Mouse (Mus musculus): Measurements from ENCODE around the gene Olfr466. TPM values are rescaled to one million over a fixed set of nuclear protein-coding genes. Genes with fewer than 3 reads are reported as not detected.
A peak's percentile ranks its signal among the peaks of the same experiment; 100 is the strongest.

Gene Olfr466
- not detected in 2 replicates for polyA plus RNA-seq (2016; fragmentation: Nextera tagmentation; extraction: Ambion mirVana)

DNA sequence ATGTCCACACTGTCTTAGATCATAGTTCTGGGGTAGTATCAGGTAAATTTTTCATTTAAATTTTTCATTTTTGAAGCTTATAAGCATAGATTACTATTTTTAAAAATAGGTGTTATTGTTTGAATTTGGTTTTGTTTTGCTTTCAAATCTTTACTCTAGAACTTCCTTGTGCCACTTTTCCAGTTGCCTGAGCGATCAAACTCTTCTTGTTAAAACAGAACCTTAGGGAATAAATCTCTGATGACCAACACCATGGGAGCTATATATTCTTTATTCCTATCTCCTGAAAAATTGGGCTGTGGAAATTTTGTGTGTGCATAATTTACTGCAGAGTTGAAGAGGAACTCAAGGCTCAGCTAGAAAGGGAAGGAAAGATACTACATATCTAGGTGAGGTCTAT, at the start of gene Olfr466:
Gene Olfr466 (plus strand): TSS at position 301 of the 400 bp plus-strand sequence.
- H3K4me3 ChIP-seq, result no peak within 1 kb of the TSS
- no peak for ATAC-seq (ENCODE audit: low FRiP score)
- H3K27me3 ChIP-seq, result no peaks in the 10 kb centered on the region
- no peaks in the 10 kb centered on the region; the same call in 1 of the 2 replicates for H3K9me3 ChIP-seq (replicated peaks)
- H3K36me3 ChIP-seq, result no peaks in the 10 kb centered on the region
- no peak within 1 kb of the TSS for H3K9ac ChIP-seq
- 79% methylated on average over 1 of the region's 1 CpGs for WGBS
- no peak within 1 kb of the TSS for H3K27ac ChIP-seq
- H3K4me1 ChIP-seq, result no peaks in the 10 kb centered on the region
- no peak within 1 kb of the TSS for H3K4me2 ChIP-seq (replicated peaks)

GRCm38 (mm10) chr13:65100678-65101077, 49.4 kb upstream of the Olfr466 start:
- Histone ChIP-seq H3K9me3 (replicated peaks) (peaks cover 30% of the 10 kb centered on the region), H3K27ac (no peak overlapping the region), H3K9ac (no peak overlapping the region), H3K4me1 (no peaks in the 10 kb centered on the region), H3K4me3 (no peak overlapping the region), H3K4me2 (replicated peaks) (no peak overlapping the region), H3K36me3 (peaks cover 14% of the 10 kb centered on the region; the same call in 1 of the 2 replicates), H3K27me3 (no peaks in the 10 kb centered on the region)
- 97% methylated on average over 9 of the region's 9 CpGs for WGBS
- ATAC-seq (ENCODE audit: low FRiP score), result no peak

- Histone ChIP-seq H3K36me3 (peaks cover 14% of the 10 kb centered on the region; the same call in 1 of the 2 replicates), H3K27me3 (no peaks in the 10 kb centered on the region), H3K9ac (no peak overlapping the region), H3K9me3 (replicated peaks) (peaks cover 34% of the 10 kb centered on the region), H3K27ac (no peak overlapping the region), H3K4me2 (replicated peaks) (no peak overlapping the region), H3K4me3 (no peak overlapping the region), H3K4me1 (no peaks in the 10 kb centered on the region)
- no peak for ATAC-seq (ENCODE audit: low FRiP score)
- 94% methylated on average over 3 of the region's 3 CpGs for WGBS
Measured at GRCm38 (mm10) chr13:65101232-65101631, 48.8 kb upstream of the Olfr466 start.

DNA sequence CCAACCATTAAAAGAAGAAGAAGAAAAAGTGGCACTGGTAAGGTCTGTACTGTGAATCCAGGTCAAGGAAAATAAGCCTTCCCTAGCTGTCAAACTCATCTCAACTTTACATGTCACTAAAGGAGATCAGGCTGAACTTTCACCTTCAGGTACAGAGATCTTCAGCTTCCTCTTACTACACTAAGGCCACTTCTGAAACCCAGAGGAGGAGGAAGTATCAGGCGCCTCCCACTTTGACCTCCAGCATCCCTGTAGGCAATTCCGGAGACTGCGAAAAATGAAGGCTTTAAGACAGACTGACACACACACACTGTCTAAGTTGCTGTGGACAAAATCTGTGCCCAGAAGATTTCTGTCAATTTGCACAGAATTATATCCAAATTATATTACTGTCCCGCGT, 38.1 kb upstream of the Olfr466 start:
- no peaks in the 10 kb centered on the region for H3K27me3 ChIP-seq
- peak overlapping the region; percentile 95 for H3K9ac ChIP-seq
- peaks cover 6% of the 10 kb centered on the region for H3K4me1 ChIP-seq
- WGBS, result under 1% methylated on average over 5 of the region's 5 CpGs
- H3K27ac ChIP-seq, result peak overlapping the region; percentile 88
- no peak for ATAC-seq (ENCODE audit: low FRiP score)
- H3K36me3 ChIP-seq, result no peaks in the 10 kb centered on the region
- H3K9me3 ChIP-seq (replicated peaks), result 0 out of 2 replicates have a peak, but pooled peaks cover 3% of the 10 kb centered on the region
- H3K4me2 ChIP-seq (replicated peaks), result peak overlapping the region; percentile 77
- H3K4me3 ChIP-seq, result peak overlapping the region; percentile 90

GRCm38 (mm10) chr13:65112459-65113110, 37.5 kb upstream of the Olfr466 start, which contains the start of gene Mfsd14b:
Gene Mfsd14b (minus strand): TSS chr13:65112975.
- H3K27ac ChIP-seq, result peak within 1 kb of the TSS; percentile 88
- under 1% methylated on average over 60 of the region's 60 CpGs for WGBS
- H3K9ac ChIP-seq, result peak within 1 kb of the TSS; percentile 95
- 0 out of 2 replicates have a peak, but pooled peaks cover 3% of the 10 kb centered on the region for H3K9me3 ChIP-seq (replicated peaks)
- peaks cover 6% of the 10 kb centered on the region for H3K4me1 ChIP-seq
- H3K36me3 ChIP-seq, result no peaks in the 10 kb centered on the region
- H3K27me3 ChIP-seq, result no peaks in the 10 kb centered on the region
- H3K4me3 ChIP-seq, result peak within 1 kb of the TSS; percentile 90
- H3K4me2 ChIP-seq (replicated peaks), result peak within 1 kb of the TSS; percentile 77
- peak; percentile 99 for ATAC-seq (ENCODE audit: low FRiP score)

DNA sequence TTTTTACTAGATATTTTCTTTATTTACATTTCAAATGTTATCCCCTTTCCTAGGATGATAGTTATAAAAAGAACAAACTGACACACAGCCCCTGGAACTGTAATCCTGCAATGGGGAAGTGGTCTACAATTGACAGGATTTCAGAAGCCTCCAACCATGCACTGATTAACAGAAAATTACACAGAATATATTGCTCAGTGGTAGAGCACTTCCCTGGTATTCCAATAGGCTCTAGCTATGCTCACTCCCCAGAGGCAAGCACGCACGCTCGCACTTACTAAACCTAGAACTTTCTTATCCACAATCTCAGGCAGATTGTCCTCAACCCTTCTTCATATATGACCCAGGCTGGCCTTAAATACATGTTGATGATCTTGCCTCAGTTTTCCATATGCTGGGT, 36.8 kb upstream of the Olfr466 start:
- no peaks in the 10 kb centered on the region for H3K36me3 ChIP-seq
- peak overlapping the region; percentile 90 for H3K4me3 ChIP-seq
- ATAC-seq (ENCODE audit: low FRiP score), result peak; percentile 57
- H3K9ac ChIP-seq, result peak overlapping the region; percentile 58
- peaks cover 6% of the 10 kb centered on the region for H3K4me1 ChIP-seq
- H3K27me3 ChIP-seq, result no peaks in the 10 kb centered on the region
- H3K27ac ChIP-seq, result peak overlapping the region; percentile 88
- 67% methylated on average over 3 of the region's 3 CpGs for WGBS
- H3K9me3 ChIP-seq (replicated peaks), result no peaks in the 10 kb centered on the region
- H3K4me2 ChIP-seq (replicated peaks), result peak overlapping the region; percentile 77

DNA sequence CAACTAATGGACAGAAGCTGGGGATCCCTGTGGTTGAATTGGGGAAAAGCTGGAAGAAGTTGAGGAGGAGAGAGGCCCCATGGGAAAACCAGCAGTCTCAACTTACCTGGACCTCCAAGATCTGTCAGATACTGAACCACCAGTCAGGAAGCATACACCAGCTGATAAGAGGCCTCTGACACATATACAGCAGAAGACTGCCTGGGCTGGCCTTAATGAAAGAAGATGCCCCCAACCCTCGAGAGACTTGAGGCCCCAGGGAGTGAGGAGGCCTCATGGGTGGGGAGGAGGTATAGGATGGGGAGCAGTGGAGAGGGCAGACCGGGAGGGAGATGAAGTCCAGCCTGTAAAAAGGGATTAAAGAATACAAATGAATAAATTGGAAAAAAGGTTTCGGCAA, 29.1 kb upstream of the Olfr466 start:
- H3K36me3 ChIP-seq, result no peaks in the 10 kb centered on the region
- no peak for ATAC-seq (ENCODE audit: low FRiP score)
- H3K27me3 ChIP-seq, result no peaks in the 10 kb centered on the region
- no peak overlapping the region for H3K9ac ChIP-seq
- no peaks in the 10 kb centered on the region for H3K9me3 ChIP-seq (replicated peaks)
- H3K4me1 ChIP-seq, result no peaks in the 10 kb centered on the region
- 70% methylated on average over 3 of the region's 3 CpGs for WGBS
- no peak overlapping the region for H3K27ac ChIP-seq
- H3K4me2 ChIP-seq (replicated peaks), result no peak overlapping the region
- no peak overlapping the region for H3K4me3 ChIP-seq

DNA sequence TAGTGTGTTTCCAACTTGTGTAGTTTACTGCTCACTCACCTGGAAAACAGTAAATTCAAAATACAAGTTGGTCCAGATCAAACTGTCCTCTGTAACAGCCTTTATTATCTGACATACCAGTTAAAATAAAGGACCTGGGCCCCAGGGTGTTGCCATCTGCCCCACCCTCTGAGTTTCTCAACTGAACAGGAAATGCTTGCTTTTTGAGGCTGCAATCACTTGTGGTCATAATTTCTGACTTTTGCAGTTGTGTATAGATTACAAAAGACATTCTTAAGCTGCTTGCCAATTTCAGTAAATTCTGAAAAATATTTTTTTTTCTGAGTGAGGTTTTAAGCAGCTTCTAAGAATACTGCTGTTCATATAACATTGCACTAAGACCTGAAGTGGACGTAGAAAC, 27.9 kb upstream of the Olfr466 start:
- H3K4me3 ChIP-seq, result no peak overlapping the region
- no peak overlapping the region for H3K4me2 ChIP-seq (replicated peaks)
- no peak overlapping the region for H3K9ac ChIP-seq
- no peak overlapping the region for H3K27ac ChIP-seq
- WGBS, result 79% methylated on average over 1 of the region's 1 CpGs
- H3K27me3 ChIP-seq, result no peaks in the 10 kb centered on the region
- H3K4me1 ChIP-seq, result no peaks in the 10 kb centered on the region
- H3K36me3 ChIP-seq, result no peaks in the 10 kb centered on the region
- H3K9me3 ChIP-seq (replicated peaks), result no peaks in the 10 kb centered on the region
- ATAC-seq (ENCODE audit: low FRiP score), result no peak

DNA sequence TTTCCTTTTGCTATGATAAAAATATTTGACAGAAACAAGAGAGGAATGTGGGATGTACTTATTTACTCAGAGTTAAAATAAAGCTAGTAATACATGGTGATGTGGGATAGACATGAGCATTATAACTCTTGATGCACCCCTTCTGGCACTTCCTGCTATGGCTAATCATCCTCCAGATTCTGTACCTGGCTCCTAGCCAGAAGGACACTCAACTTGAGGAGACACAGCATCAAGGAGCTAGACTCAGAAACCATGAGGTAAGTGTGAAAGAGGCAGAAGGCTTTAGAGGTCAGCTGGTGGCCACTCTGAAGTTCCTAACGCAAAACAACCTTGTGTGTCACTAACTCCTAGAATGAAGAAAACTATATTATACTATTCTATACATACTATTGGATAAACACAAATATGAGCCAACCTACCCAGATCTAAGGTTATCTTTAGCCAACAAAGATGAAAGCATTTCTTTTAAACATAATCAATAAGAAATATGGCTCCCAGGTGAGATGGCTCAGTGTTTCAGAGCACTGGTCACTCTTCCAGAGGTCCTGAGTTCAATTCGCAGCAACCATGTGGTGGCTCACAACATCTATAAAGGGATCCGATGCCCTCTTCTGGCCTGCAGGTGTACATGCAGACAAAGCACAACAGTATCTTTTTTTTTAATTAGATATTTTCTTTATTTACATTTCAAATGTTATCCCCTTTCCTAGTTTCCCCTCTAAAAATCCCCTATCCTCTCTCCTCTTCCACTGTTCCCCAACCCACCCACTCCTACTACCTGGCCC, 22.8 kb upstream of the Olfr466 start:
- Histone ChIP-seq H3K27me3 (no peaks in the 10 kb centered on the region), H3K36me3 (no peaks in the 10 kb centered on the region), H3K4me2 (replicated peaks) (no peak overlapping the region), H3K4me3 (no peak overlapping the region), H3K9ac (no peak overlapping the region), H3K4me1 (no peaks in the 10 kb centered on the region), H3K9me3 (replicated peaks) (no peaks in the 10 kb centered on the region; the same call in 1 of the 2 replicates), H3K27ac (no peak overlapping the region)
- ATAC-seq (ENCODE audit: low FRiP score), result no peak
- 58% methylated on average over 3 of the region's 3 CpGs for WGBS

GRCm38 (mm10) chr13:65137789-65138188, 12.3 kb upstream of the Olfr466 start, which contains the start of gene Olfr465-ps1:
Gene Olfr465-ps1 (plus strand): TSS chr13:65138089.
- 87% methylated on average over 4 of the region's 4 CpGs for WGBS
- no peak within 1 kb of the TSS for H3K27ac ChIP-seq
- no peaks in the 10 kb centered on the region for H3K27me3 ChIP-seq
- H3K9ac ChIP-seq, result no peak within 1 kb of the TSS
- no peak within 1 kb of the TSS for H3K4me3 ChIP-seq
- H3K4me1 ChIP-seq, result no peaks in the 10 kb centered on the region
- no peaks in the 10 kb centered on the region for H3K36me3 ChIP-seq
- no peaks in the 10 kb centered on the region; the same call in 1 of the 2 replicates for H3K9me3 ChIP-seq (replicated peaks)
- no peak for ATAC-seq (ENCODE audit: low FRiP score)
- H3K4me2 ChIP-seq (replicated peaks), result no peak within 1 kb of the TSS

- H3K4me2 ChIP-seq (replicated peaks), result no peak overlapping the region
- H3K9me3 ChIP-seq (replicated peaks), result 0 out of 2 replicates have a peak, but pooled peaks cover 3% of the 10 kb centered on the region
- H3K27ac ChIP-seq, result no peak overlapping the region
- H3K4me1 ChIP-seq, result no peaks in the 10 kb centered on the region
- H3K36me3 ChIP-seq, result no peaks in the 10 kb centered on the region
- 76% methylated on average over 3 of the region's 3 CpGs for WGBS
- H3K27me3 ChIP-seq, result no peaks in the 10 kb centered on the region
- no peak overlapping the region for H3K4me3 ChIP-seq
- ATAC-seq (ENCODE audit: low FRiP score), result no peak
- no peak overlapping the region for H3K9ac ChIP-seq
Measured at GRCm38 (mm10) chr13:65174102-65174501, 24.1 kb downstream of the Olfr466 start.

GRCm38 (mm10) chr13:65175734-65176471, 25.9 kb downstream of the Olfr466 start:
- H3K27me3 ChIP-seq, result no peaks in the 10 kb centered on the region
- 22% methylated on average over 46 of the region's 46 CpGs for WGBS
- H3K36me3 ChIP-seq, result no peaks in the 10 kb centered on the region
- ATAC-seq (ENCODE audit: low FRiP score), result peak; percentile 75
- peak overlapping the region; percentile 50 for H3K4me2 ChIP-seq (replicated peaks)
- 0 out of 2 replicates have a peak, but pooled peaks cover 3% of the 10 kb centered on the region for H3K9me3 ChIP-seq (replicated peaks)
- no peak overlapping the region for H3K27ac ChIP-seq
- H3K4me3 ChIP-seq, result peak overlapping the region; percentile 28
- H3K4me1 ChIP-seq, result no peaks in the 10 kb centered on the region
- peak overlapping the region; percentile 28; the same call in 1 of the 2 replicates for H3K9ac ChIP-seq
